Comparison of ENCODE assay signal across 9 mouse cellular contexts in the genomic region with DNA sequence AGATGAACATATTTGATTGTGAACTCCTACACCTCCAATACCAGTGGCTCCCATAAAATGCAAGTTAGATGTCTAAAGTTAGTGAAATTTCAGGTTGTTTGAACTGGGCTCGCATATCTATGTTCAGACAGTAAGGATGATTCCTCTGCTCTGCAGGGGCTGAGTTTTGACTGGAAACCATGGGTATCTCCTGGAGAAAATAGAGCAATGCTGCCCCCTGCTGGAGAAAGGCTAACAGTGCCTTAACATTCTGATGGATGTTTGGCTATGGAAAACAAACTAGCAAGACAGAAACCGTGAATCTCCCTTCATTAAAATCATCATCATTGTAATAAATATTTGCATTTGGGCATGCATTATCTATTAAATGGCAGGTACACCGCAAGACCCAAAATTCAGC.
DNase-seq lines count a peak whose midpoint lies in the region; ATAC-seq and TF ChIP-seq lines count a peak whose summit lies in the region.
"Had no signal": no experiment of that assay in that cellular context is flagged by ENCODE, and none has a peak within 500 bp of the region (broad histone marks: within the 10 kb centered on the region; RNA-seq: fewer than 3 reads in every experiment).

No protein-coding gene starts in this region.

- DNase-seq in heart, adult 18-20 months: peak; percentile 57 to 92
- peak; percentile 93 to 95 for DNase-seq in cerebellum, postnatal 10 days
- peak; percentile 73 for DNase-seq in gastrocnemius, adult 18-20 months (ENCODE audit: low spot score)
- peak; percentile 73 for DNase-seq in limb, embryonic 14.5 days (ENCODE audit: low spot score)
- DNase-seq in naive thymus-derived CD4-positive, alpha-beta T cell, adult 2 months (ENCODE audit: low read depth): peak; percentile 85
- DNase-seq in spleen, postnatal 4 days (ENCODE audit: low spot score in 2 of 2): peak; percentile 67 to 90

- H3K27me3 ChIP-seq in heart, embryonic 12.5 days (replicated peaks): no peaks in the 10 kb centered on the region
- no peaks in the 10 kb centered on the region for H3K27me3 ChIP-seq in kidney, embryonic 15.5 days
- H3K27me3 ChIP-seq in limb, embryonic 14.5 days (ENCODE audit: control insufficient read depth, insufficient read depth, low read length): no peaks in the 10 kb centered on the region

- H3K36me3 ChIP-seq in heart, embryonic 12.5 days: no peaks in the 10 kb centered on the region
- no peaks in the 10 kb centered on the region; the same call in 1 of the 2 replicates for H3K36me3 ChIP-seq in kidney, embryonic 15.5 days
- H3K36me3 ChIP-seq in limb, embryonic 14.5 days (ENCODE audit: control insufficient read depth, insufficient read depth, low read length): no peaks in the 10 kb centered on the region

- WGBS in heart, embryonic 12.5 days: 13% methylated on average over 3 of the region's 3 CpGs
- 8% methylated on average over 3 of the region's 3 CpGs for WGBS in kidney, embryonic 15.5 days
- WGBS in limb, embryonic 14.5 days: 11% methylated on average over 3 of the region's 3 CpGs

- H3K4me1 ChIP-seq in heart, embryonic 12.5 days (replicated peaks): peaks cover 16% of the 10 kb centered on the region
- H3K4me1 ChIP-seq in kidney, embryonic 15.5 days: no peaks in the 10 kb centered on the region
- no peaks in the 10 kb centered on the region for H3K4me1 ChIP-seq in limb, embryonic 14.5 days (ENCODE audit: control insufficient read depth, insufficient read depth, low read length)
- H3K4me1 ChIP-seq: megakaryocyte, embryonic 14.5 days had no signal

- no peak for TF ChIP-seq POLR2A in limb, embryonic 14.5 days (IDR thresholded peaks at IDR 0.05; ENCODE audit: borderline replicate concordance, extremely low read depth, insufficient read depth, insufficient read length)

- no peak overlapping the region for H3K9ac ChIP-seq in heart, embryonic 12.5 days
- H3K9ac ChIP-seq in kidney, embryonic 15.5 days: no peak overlapping the region
- no peak overlapping the region for H3K9ac ChIP-seq in limb, embryonic 14.5 days (ENCODE audit: low read depth, low read length, severe bottlenecking)

- H3K4me2 ChIP-seq in heart, embryonic 12.5 days: no peak overlapping the region
- H3K4me2 ChIP-seq in kidney, embryonic 15.5 days: no peak overlapping the region
- H3K4me2 ChIP-seq in limb, embryonic 14.5 days (replicated peaks; ENCODE audit: low read depth, low read length, severe bottlenecking): no peak overlapping the region

- no peak for ATAC-seq in heart, embryonic 12.5 days (ENCODE audit: insufficient number of reproducible peaks, low FRiP score)
- ATAC-seq in kidney, embryonic 15.5 days (replicated peaks; ENCODE audit: low FRiP score): 0 out of 2 replicates have a peak, but pooled peaks have one; percentile 66
- ATAC-seq in limb, embryonic 14.5 days (ENCODE audit: low FRiP score, low read depth): no peak

- no peak overlapping the region for H3K27ac ChIP-seq in heart, embryonic 12.5 days (ENCODE audit: poor library complexity, severe bottlenecking)
- H3K27ac ChIP-seq in kidney, embryonic 15.5 days: no peak overlapping the region
- H3K27ac ChIP-seq in limb, embryonic 14.5 days (replicated peaks; ENCODE audit: low read depth, low read length): no peak overlapping the region

- no peak overlapping the region for H3K4me3 ChIP-seq in heart, embryonic 12.5 days
- H3K4me3 ChIP-seq in kidney, embryonic 15.5 days (replicated peaks): no peak overlapping the region
- no peak overlapping the region for H3K4me3 ChIP-seq in limb, embryonic 14.5 days (replicated peaks; ENCODE audit: low read length)
- H3K4me3 ChIP-seq: megakaryocyte, embryonic 14.5 days had no signal

- peaks cover 1% of the 10 kb centered on the region; the same call in 1 of the 2 replicates for H3K9me3 ChIP-seq in heart, embryonic 12.5 days (replicated peaks)
- H3K9me3 ChIP-seq in kidney, embryonic 15.5 days (replicated peaks): no peaks in the 10 kb centered on the region
- H3K9me3 ChIP-seq in limb, embryonic 14.5 days (ENCODE audit: control insufficient read depth, low read length): no peaks in the 10 kb centered on the region
